8 mouse cellular contexts compared by ENCODE assay signal in the genomic region with DNA sequence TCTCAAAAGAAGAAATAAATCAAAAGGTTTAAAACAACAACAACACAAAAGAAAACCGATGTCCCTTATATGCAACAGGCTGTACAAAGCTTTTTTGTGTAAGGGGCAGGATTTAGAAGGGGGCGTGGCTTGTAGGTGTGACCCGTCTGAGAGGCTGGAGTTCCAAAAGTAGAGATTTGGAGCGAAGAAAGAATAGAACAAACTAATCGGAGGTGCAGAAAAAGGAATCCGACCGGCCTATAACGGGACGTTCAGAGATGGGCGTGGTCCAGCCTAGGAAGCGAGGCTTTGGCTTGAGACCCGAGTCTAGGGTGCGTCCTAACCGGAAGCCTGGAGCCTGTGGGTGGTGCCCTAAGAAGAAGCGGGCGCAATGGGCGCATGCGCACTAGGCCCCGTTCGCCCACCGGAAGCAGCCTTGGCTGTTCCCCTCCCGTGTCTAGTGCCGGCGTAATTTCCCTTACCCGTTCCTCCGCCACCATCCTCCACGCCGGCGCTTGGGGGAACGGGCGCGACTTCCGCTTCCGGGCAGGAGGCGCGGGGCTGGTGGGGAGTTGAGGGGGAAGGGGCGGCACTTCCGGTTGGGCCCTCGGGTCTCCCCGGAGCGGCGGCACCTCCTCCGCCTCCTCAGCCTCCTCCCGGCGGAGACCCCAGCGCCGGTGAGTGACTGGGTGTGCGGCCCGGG. TPM values are rescaled to one million over a fixed set of nuclear protein-coding genes. Genes with fewer than 3 reads are reported as not detected.
DNase-seq lines count a peak whose midpoint lies in the region; ATAC-seq and TF ChIP-seq lines count a peak whose summit lies in the region.

Zfp865 (plus strand) TSS at position 377 of the 682 bp plus-strand sequence.
Ccdc106 (plus strand) TSS at position 554 of the 682 bp plus-strand sequence.

- no peak for TF ChIP-seq CTCF in E14TG2a.4 (conservative IDR thresholded peaks at IDR 0.05; ENCODE audit: low read length)
- no peak for TF ChIP-seq CTCF in liver, postnatal 0 days (IDR thresholded peaks at IDR 0.05; ENCODE audit: low read depth)

- peaks cover 43% of the 10 kb centered on the region for H3K36me3 ChIP-seq in E14TG2a.4 (ENCODE audit: insufficient read depth, low read length)
- H3K36me3 ChIP-seq in forebrain, embryonic 12.5 days (replicated peaks), result peaks cover 37% of the 10 kb centered on the region
- H3K36me3 ChIP-seq in liver, postnatal 0 days (replicated peaks; ENCODE audit: insufficient read depth, low read length), result peaks cover 21% of the 10 kb centered on the region
- peaks cover 9% of the 10 kb centered on the region; the same call in 1 of the 2 replicates for H3K36me3 ChIP-seq in neural tube, embryonic 14.5 days (ENCODE audit: control insufficient read depth, insufficient read depth, low read length)

- no peaks in the 10 kb centered on the region for H3K27me3 ChIP-seq in E14TG2a.4 (ENCODE audit: insufficient read depth, low read length)
- H3K27me3 ChIP-seq in forebrain, embryonic 12.5 days, result no peaks in the 10 kb centered on the region
- no peaks in the 10 kb centered on the region for H3K27me3 ChIP-seq in liver, postnatal 0 days (ENCODE audit: insufficient read depth, low read length)
- no peaks in the 10 kb centered on the region for H3K27me3 ChIP-seq in neural tube, embryonic 14.5 days (ENCODE audit: control insufficient read depth, insufficient read depth, low read length)

- TF ChIP-seq EP300 in liver, postnatal 0 days (IDR thresholded peaks at IDR 0.05; ENCODE audit: low read depth), result peak; percentile 47; the same call in 1 of the 2 replicates

- peak; percentile 93 for ATAC-seq in forebrain, embryonic 12.5 days (ENCODE audit: low FRiP score)
- peak; percentile 91 for ATAC-seq in liver, postnatal 0 days
- peak; percentile 89 for ATAC-seq in neural tube, embryonic 14.5 days (ENCODE audit: low read depth)

- peaks cover 5% of the 10 kb centered on the region for H3K9me3 ChIP-seq in E14TG2a.4 (ENCODE audit: low read length)
- H3K9me3 ChIP-seq in forebrain, embryonic 12.5 days, result no peaks in the 10 kb centered on the region
- H3K9me3 ChIP-seq in liver, postnatal 0 days (ENCODE audit: low read length), result no peaks in the 10 kb centered on the region
- no peaks in the 10 kb centered on the region for H3K9me3 ChIP-seq in neural tube, embryonic 14.5 days (ENCODE audit: control insufficient read depth, low read length)

- peak within 1 kb of the TSS; percentile 95 for H3K4me3 ChIP-seq in E14TG2a.4 (replicated peaks; ENCODE audit: low read length)
- peak within 1 kb of the TSS; percentile 90 for H3K4me3 ChIP-seq in forebrain, embryonic 12.5 days (replicated peaks)
- peak within 1 kb of the TSS; percentile 99 for H3K4me3 ChIP-seq in liver, postnatal 0 days (ENCODE audit: low read depth, low read length)
- peak within 1 kb of the TSS; percentile 81 for H3K4me3 ChIP-seq in neural tube, embryonic 14.5 days (ENCODE audit: low read depth, low read length)

- H3K4me1 ChIP-seq in E14TG2a.4 (replicated peaks; ENCODE audit: low read depth, low read length), result peaks cover 59% of the 10 kb centered on the region
- peaks cover 23% of the 10 kb centered on the region for H3K4me1 ChIP-seq in forebrain, embryonic 12.5 days
- H3K4me1 ChIP-seq in liver, postnatal 0 days (ENCODE audit: insufficient read depth), result peaks cover 13% of the 10 kb centered on the region
- H3K4me1 ChIP-seq in neural tube, embryonic 14.5 days (ENCODE audit: control insufficient read depth, insufficient read depth, low read length), result peaks cover 7% of the 10 kb centered on the region

- intact Hi-C loops in heart, postnatal 10 days (cut with DNase I), result loop anchor here (2.0 to 10.0 kb wide), 2 partner anchors 17 to 1265 kb away; partner anchors contain the start of gene Zfp667

- peak within 1 kb of the TSS; percentile 86 for H3K4me2 ChIP-seq in forebrain, embryonic 12.5 days
- peak within 1 kb of the TSS; percentile 90 for H3K4me2 ChIP-seq in liver, postnatal 0 days (ENCODE audit: low read depth, low read length)
- peak within 1 kb of the TSS; percentile 83 for H3K4me2 ChIP-seq in neural tube, embryonic 14.5 days (ENCODE audit: low read depth, low read length)

- peak within 1 kb of the TSS; percentile 95 for H3K9ac ChIP-seq in forebrain, embryonic 12.5 days
- H3K9ac ChIP-seq in liver, postnatal 0 days (replicated peaks), result peak within 1 kb of the TSS; percentile 99
- H3K9ac ChIP-seq in neural tube, embryonic 14.5 days (replicated peaks; ENCODE audit: low read depth, low read length), result peak within 1 kb of the TSS; percentile 96

- under 1% methylated on average over 47 of the region's 49 CpGs for WGBS in forebrain, embryonic 12.5 days
- under 1% methylated on average over 48 of the region's 49 CpGs for WGBS in large intestine, adult 2 months
- under 1% methylated on average over 36 of the region's 49 CpGs for WGBS in liver, postnatal 0 days (ENCODE audit: insufficient replicate concordance)
- under 1% methylated on average over 46 of the region's 49 CpGs for WGBS in neural tube, embryonic 14.5 days

- peak within 1 kb of the TSS; percentile 95 for H3K27ac ChIP-seq in forebrain, embryonic 12.5 days
- peak within 1 kb of the TSS; percentile 99 for H3K27ac ChIP-seq in liver, postnatal 0 days (ENCODE audit: low read depth)
- peak within 1 kb of the TSS; percentile 92 for H3K27ac ChIP-seq in neural tube, embryonic 14.5 days (ENCODE audit: low read depth, low read length)

- DNase-seq in c-Kit-positive CD71-positive TER-119-positive erythroid progenitor cells, embryonic 14.5 days (ENCODE audit: low spot score), result peak; percentile 97
- DNase-seq in heart, postnatal 10 days, result peak; percentile 99
- DNase-seq in large intestine, adult 2 months (ENCODE audit: low read depth, low spot score), result peak; percentile 94
- DNase-seq in liver, postnatal 0 days, result peak; percentile 98
- peak; percentile 97 for DNase-seq in testis, postnatal 10 days (ENCODE audit: low spot score)

RNA-seq across cellular contexts. Expression of gene Zfp865, which starts in this region (rescaled TPM):
- polyA plus RNA-seq in forebrain, embryonic 12.5 days (2016; fragmentation: Nextera tagmentation; extraction: Ambion mirVana), result 6.7 and 7.3 TPM in 2 replicates
- total RNA-seq in heart, postnatal 10 days (2021), result 10 to 100 TPM; 22.4 to 23.2 TPM
- polyA plus RNA-seq in large intestine, adult 2 months (2012; rRNA removed), result 14.2 and 20.5 TPM in 2 replicates
- polyA plus RNA-seq in liver, postnatal 0 days (2015; fragmentation: Nextera tagmentation; extraction: Ambion mirVana), result 1.2 and 1.3 TPM in 2 replicates
- polyA plus RNA-seq in neural tube, embryonic 14.5 days (2014; fragmentation: Nextera tagmentation; extraction: Ambion mirVana), result 5.9 and 6.8 TPM in 2 replicates

RNA-seq across cellular contexts. Expression of gene Ccdc106, which starts in this region (rescaled TPM):
- 11.0 and 12.8 TPM in 2 replicates for polyA plus RNA-seq in forebrain, embryonic 12.5 days (2016; fragmentation: Nextera tagmentation; extraction: Ambion mirVana)
- under 1 TPM; 0.26 to 0.32 TPM for total RNA-seq in heart, postnatal 10 days (2021)
- polyA plus RNA-seq in large intestine, adult 2 months (2012; rRNA removed), result 1.4 and 1.8 TPM in 2 replicates
- polyA plus RNA-seq in liver, postnatal 0 days (2015; fragmentation: Nextera tagmentation; extraction: Ambion mirVana), result 0.12 TPM in 1 of 2 replicates, not detected in the other
- polyA plus RNA-seq in neural tube, embryonic 14.5 days (2014; fragmentation: Nextera tagmentation; extraction: Ambion mirVana), result 53.6 and 64.8 TPM in 2 replicates

Comparison
In these comparisons a context has a peak if more than half of its experiments do, and no peak if none do; other contexts are left out.
1. Peak in every context shown above with its lines: DNase-seq, ATAC-seq, H3K4me3 ChIP-seq and H3K27ac ChIP-seq.